Mouse (Mus musculus): ENCODE measurements at regions not wholly inside any gene's neighbourhood (a gene's known extent, or its start where the extent isn't known, plus 50 kb on each side); places are given as distances from the start of the nearest gene placed in this dataset.
A peak's percentile ranks its signal among the peaks of the same experiment; 100 is the strongest.

DNA sequence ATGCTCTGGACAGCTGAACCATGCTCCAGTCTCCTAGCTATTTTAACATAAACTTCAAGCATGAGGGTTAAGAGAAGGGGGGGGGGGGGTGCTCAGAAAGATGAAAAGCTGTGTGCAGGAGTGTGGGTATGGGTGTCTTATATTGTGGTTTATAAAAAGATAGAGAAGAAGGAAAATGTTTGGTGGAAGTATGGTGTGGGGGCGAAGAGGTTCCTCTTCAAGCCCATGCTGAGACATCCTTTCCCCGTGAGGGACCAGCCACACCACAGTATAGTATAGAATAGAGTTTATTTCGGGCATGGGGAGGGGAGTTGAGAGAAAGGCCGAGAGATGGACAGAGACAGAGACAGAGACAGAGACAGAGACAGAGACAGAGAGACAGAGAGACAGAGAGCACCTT lies 97.2 kb upstream of the Slit3 start:
- Histone ChIP-seq H3K36me3 (ENCODE audit: control insufficient read depth, insufficient read depth, low read length) (no peaks in the 10 kb centered on the region), H3K9me3 (ENCODE audit: control insufficient read depth, low read length) (no peaks in the 10 kb centered on the region), H3K27me3 (ENCODE audit: control insufficient read depth, insufficient read depth, low read length) (no peaks in the 10 kb centered on the region), H3K4me3 (ENCODE audit: low read depth, low read length) (no peak overlapping the region), H3K27ac (replicated peaks; ENCODE audit: low read depth, low read length) (no peak overlapping the region), H3K9ac (ENCODE audit: low read length) (no peak overlapping the region), H3K4me2 (ENCODE audit: low read depth, severe bottlenecking) (no peak overlapping the region), H3K4me1 (ENCODE audit: control insufficient read depth, insufficient read depth, low read length) (peaks cover 7% of the 10 kb centered on the region)
- DNase-seq (ENCODE audit: low spot score) (no peak), ATAC-seq (ENCODE audit: insufficient number of reproducible peaks, low FRiP score, low TSS enrichment, low read depth) (no peak)
- WGBS = 84% methylated on average over 4 of the region's 4 CpGs

- H3K4me1 ChIP-seq (ENCODE audit: control insufficient read depth, insufficient read depth, low read length) = peaks cover 7% of the 10 kb centered on the region
- ATAC-seq (ENCODE audit: insufficient number of reproducible peaks, low FRiP score, low TSS enrichment, low read depth) (no peak), DNase-seq (ENCODE audit: low spot score) (no peak)
- H3K36me3 ChIP-seq (ENCODE audit: control insufficient read depth, insufficient read depth, low read length) = no peaks in the 10 kb centered on the region
- no peak overlapping the region for H3K9ac ChIP-seq (ENCODE audit: low read length)
- H3K9me3 ChIP-seq (ENCODE audit: control insufficient read depth, low read length) = no peaks in the 10 kb centered on the region
- 37% methylated on average over 3 of the region's 3 CpGs for WGBS
- H3K27me3 ChIP-seq (ENCODE audit: control insufficient read depth, insufficient read depth, low read length) = no peaks in the 10 kb centered on the region
- H3K27ac ChIP-seq (replicated peaks; ENCODE audit: low read depth, low read length) = no peak overlapping the region
- no peak overlapping the region for H3K4me3 ChIP-seq (ENCODE audit: low read depth, low read length)
- no peak overlapping the region for H3K4me2 ChIP-seq (ENCODE audit: low read depth, severe bottlenecking)
These were observed 98.9 kb upstream of the Slit3 start for GRCm38 (mm10) chr11:35021990-35022625.

GRCm38 (mm10) chr11:35016998-35017397 lies 104.0 kb upstream of the Slit3 start:
- no peak overlapping the region for H3K4me3 ChIP-seq (ENCODE audit: low read depth, low read length)

GRCm38 (mm10) chr11:35011521-35012476 lies 109.2 kb upstream of the Slit3 start:
- Histone ChIP-seq H3K9ac (ENCODE audit: low read length) (no peak overlapping the region), H3K4me3 (ENCODE audit: low read depth, low read length) (no peak overlapping the region), H3K9me3 (ENCODE audit: control insufficient read depth, low read length) (no peaks in the 10 kb centered on the region), H3K4me1 (ENCODE audit: control insufficient read depth, insufficient read depth, low read length) (peaks cover 7% of the 10 kb centered on the region; the same call in 1 of the 2 replicates), H3K4me2 (ENCODE audit: low read depth, severe bottlenecking) (no peak overlapping the region), H3K36me3 (ENCODE audit: control insufficient read depth, insufficient read depth, low read length) (no peaks in the 10 kb centered on the region), H3K27me3 (ENCODE audit: control insufficient read depth, insufficient read depth, low read length) (no peaks in the 10 kb centered on the region), H3K27ac (replicated peaks; ENCODE audit: low read depth, low read length) (no peak overlapping the region)
- DNase-seq (ENCODE audit: low spot score) (peak; percentile 23), ATAC-seq (ENCODE audit: insufficient number of reproducible peaks, low FRiP score, low TSS enrichment, low read depth) (no peak)
- 49% methylated on average over 24 of the region's 24 CpGs for WGBS

More at GRCm38 (mm10) chr11:35016998-35017397, 104.0 kb upstream of the Slit3 start:
- DNase-seq (ENCODE audit: low spot score) (no peak), ATAC-seq (ENCODE audit: insufficient number of reproducible peaks, low FRiP score, low TSS enrichment, low read depth) (no peak)
- Histone ChIP-seq H3K4me1 (ENCODE audit: control insufficient read depth, insufficient read depth, low read length) (no peaks in the 10 kb centered on the region), H3K4me2 (ENCODE audit: low read depth, severe bottlenecking) (no peak overlapping the region), H3K9me3 (ENCODE audit: control insufficient read depth, low read length) (no peaks in the 10 kb centered on the region), H3K36me3 (ENCODE audit: control insufficient read depth, insufficient read depth, low read length) (no peaks in the 10 kb centered on the region), H3K9ac (ENCODE audit: low read length) (no peak overlapping the region), H3K27ac (replicated peaks; ENCODE audit: low read depth, low read length) (no peak overlapping the region), H3K27me3 (ENCODE audit: control insufficient read depth, insufficient read depth, low read length) (no peaks in the 10 kb centered on the region)
- WGBS = 74% methylated on average over 3 of the region's 3 CpGs

GRCm38 (mm10) chr11:35006773-35007567 lies 114.1 kb upstream of the Slit3 start:
- H3K9me3 ChIP-seq (ENCODE audit: control insufficient read depth, low read length) = no peaks in the 10 kb centered on the region
- no peaks in the 10 kb centered on the region for H3K27me3 ChIP-seq (ENCODE audit: control insufficient read depth, insufficient read depth, low read length)
- ATAC-seq (ENCODE audit: insufficient number of reproducible peaks, low FRiP score, low TSS enrichment, low read depth) (no peak), DNase-seq (ENCODE audit: low spot score) (peak; percentile 40)
- H3K9ac ChIP-seq (ENCODE audit: low read length) = no peak overlapping the region
- H3K4me1 ChIP-seq (ENCODE audit: control insufficient read depth, insufficient read depth, low read length) = peaks cover 9% of the 10 kb centered on the region; the same call in 1 of the 2 replicates
- H3K4me3 ChIP-seq (ENCODE audit: low read depth, low read length) = no peak overlapping the region
- WGBS = 18% methylated on average over 20 of the region's 20 CpGs
- no peak overlapping the region for H3K27ac ChIP-seq (replicated peaks; ENCODE audit: low read depth, low read length)
- peak overlapping the region; percentile 42 for H3K4me2 ChIP-seq (ENCODE audit: low read depth, severe bottlenecking)
- no peaks in the 10 kb centered on the region for H3K36me3 ChIP-seq (ENCODE audit: control insufficient read depth, insufficient read depth, low read length)

DNA sequence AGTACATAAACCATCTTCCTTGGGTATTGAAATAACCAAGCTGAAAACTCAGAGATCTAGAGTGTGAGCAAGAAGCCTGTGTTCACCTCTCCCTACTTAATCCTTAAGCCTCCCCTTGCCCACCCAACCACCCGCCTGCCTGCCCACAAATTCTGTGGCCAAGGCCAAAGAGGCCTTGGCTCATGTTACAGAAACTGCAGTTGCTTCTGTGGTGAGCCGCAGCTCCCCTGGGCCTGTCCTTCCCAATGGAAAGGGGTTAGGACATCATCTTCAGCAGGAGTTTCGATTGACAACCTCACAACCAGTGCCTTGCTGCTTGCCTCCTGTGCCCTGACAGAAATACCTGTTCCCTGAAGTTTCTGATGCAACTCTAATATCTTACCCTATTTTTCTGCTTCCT lies 115.9 kb upstream of the Slit3 start:
- H3K27ac ChIP-seq (replicated peaks; ENCODE audit: low read depth, low read length) = no peak overlapping the region
- H3K27me3 ChIP-seq (ENCODE audit: control insufficient read depth, insufficient read depth, low read length) = no peaks in the 10 kb centered on the region
- 69% methylated on average over 3 of the region's 3 CpGs for WGBS
- H3K4me2 ChIP-seq (ENCODE audit: low read depth, severe bottlenecking) = no peak overlapping the region
- DNase-seq (ENCODE audit: low spot score) (no peak), ATAC-seq (ENCODE audit: insufficient number of reproducible peaks, low FRiP score, low TSS enrichment, low read depth) (no peak)
- no peak overlapping the region for H3K9ac ChIP-seq (ENCODE audit: low read length)
- H3K4me1 ChIP-seq (ENCODE audit: control insufficient read depth, insufficient read depth, low read length) = peaks cover 9% of the 10 kb centered on the region; the same call in 1 of the 2 replicates
- no peaks in the 10 kb centered on the region for H3K9me3 ChIP-seq (ENCODE audit: control insufficient read depth, low read length)
- H3K36me3 ChIP-seq (ENCODE audit: control insufficient read depth, insufficient read depth, low read length) = no peaks in the 10 kb centered on the region
- H3K4me3 ChIP-seq (ENCODE audit: low read depth, low read length) = no peak overlapping the region

DNA sequence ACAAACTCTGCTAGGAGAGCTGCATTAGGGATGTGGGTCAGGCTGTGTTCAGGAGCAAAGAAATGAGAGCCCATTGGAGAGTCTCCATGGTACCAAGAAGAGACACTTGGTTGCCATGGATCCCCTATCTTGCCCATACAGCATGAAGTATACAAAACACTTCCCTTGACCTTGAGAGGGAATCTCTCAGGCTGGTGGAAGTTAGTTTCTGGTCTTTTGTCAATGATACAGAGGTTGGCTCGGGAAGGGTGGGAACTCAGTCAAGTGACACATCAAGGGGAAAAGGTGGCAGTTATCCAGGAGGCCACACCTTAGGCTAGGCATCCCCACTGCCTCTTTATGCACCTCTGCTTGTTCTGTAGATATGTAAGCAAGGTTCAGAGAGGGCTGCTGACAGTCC lies 116.6 kb upstream of the Slit3 start:
- DNase-seq (ENCODE audit: low spot score) (no peak), ATAC-seq (ENCODE audit: insufficient number of reproducible peaks, low FRiP score, low TSS enrichment, low read depth) (no peak)
- no peaks in the 10 kb centered on the region for H3K9me3 ChIP-seq (ENCODE audit: control insufficient read depth, low read length)
- H3K9ac ChIP-seq (ENCODE audit: low read length) = no peak overlapping the region
- no peak overlapping the region for H3K4me2 ChIP-seq (ENCODE audit: low read depth, severe bottlenecking)
- 72% methylated on average over 1 of the region's 1 CpGs for WGBS
- H3K27ac ChIP-seq (replicated peaks; ENCODE audit: low read depth, low read length) = no peak overlapping the region
- no peaks in the 10 kb centered on the region for H3K36me3 ChIP-seq (ENCODE audit: control insufficient read depth, insufficient read depth, low read length)
- no peak overlapping the region for H3K4me3 ChIP-seq (ENCODE audit: low read depth, low read length)
- H3K4me1 ChIP-seq (ENCODE audit: control insufficient read depth, insufficient read depth, low read length) = peaks cover 9% of the 10 kb centered on the region; the same call in 1 of the 2 replicates
- no peaks in the 10 kb centered on the region for H3K27me3 ChIP-seq (ENCODE audit: control insufficient read depth, insufficient read depth, low read length)

GRCm38 (mm10) chr11:35003956-35004355 lies 117.1 kb upstream of the Slit3 start:
- Histone ChIP-seq H3K27ac (replicated peaks; ENCODE audit: low read depth, low read length) (no peak overlapping the region), H3K4me2 (ENCODE audit: low read depth, severe bottlenecking) (no peak overlapping the region)
- WGBS = 27% methylated on average over 3 of the region's 3 CpGs

More at GRCm38 (mm10) chr11:35003956-35004355, 117.1 kb upstream of the Slit3 start:
- no peak for ATAC-seq (ENCODE audit: insufficient number of reproducible peaks, low FRiP score, low TSS enrichment, low read depth)
- Histone ChIP-seq H3K9ac (ENCODE audit: low read length) (no peak overlapping the region), H3K27me3 (ENCODE audit: control insufficient read depth, insufficient read depth, low read length) (no peaks in the 10 kb centered on the region), H3K36me3 (ENCODE audit: control insufficient read depth, insufficient read depth, low read length) (no peaks in the 10 kb centered on the region), H3K4me1 (ENCODE audit: control insufficient read depth, insufficient read depth, low read length) (peaks cover 9% of the 10 kb centered on the region; the same call in 1 of the 2 replicates), H3K4me3 (ENCODE audit: low read depth, low read length) (no peak overlapping the region), H3K9me3 (ENCODE audit: control insufficient read depth, low read length) (no peaks in the 10 kb centered on the region)
- no peak for DNase-seq (ENCODE audit: low spot score)

Data from limb, embryonic 11.5 days (tissue).